Mouse (Mus musculus) myocyte (in vitro differentiated cells): ENCODE measurements around the gene Adora3. TPM values are rescaled to one million over a fixed set of nuclear protein-coding genes. Genes with fewer than 3 reads are reported as not detected.

Experiments used
- H3K27me3 ChIP-seq: one replicate; pipeline ENCODE4 v1.6.1; 2011; ENCODE audit not compliant: control insufficient read depth, insufficient read depth, insufficient read length
- H3K36me3 ChIP-seq: one replicate; pipeline ENCODE4 v1.6.1; 2011; ENCODE audit not compliant: control insufficient read depth, insufficient read depth
- H3K4me2 ChIP-seq: one replicate; pipeline ENCODE4 v1.6.1; 2011; ENCODE audit warnings: low read depth, control low read depth
- H3K4me3 ChIP-seq: one replicate; pipeline ENCODE4 v1.5.1; 2011; ENCODE audit warnings: mild to moderate bottlenecking, control low read depth, moderate library complexity
- H3K79me2 ChIP-seq: one replicate; pipeline ENCODE4 v1.6.1; 2011; ENCODE audit not compliant: control insufficient read depth, insufficient read depth
- H3ac ChIP-seq: one replicate; pipeline ENCODE4 v1.6.1; 2011; ENCODE audit not compliant: control insufficient read depth, insufficient read length
- CEBPB ChIP-seq: IDR thresholded peaks from 2 replicates; pipeline ENCODE4 v1.6.1; 2011; ENCODE audit warnings: mild to moderate bottlenecking, moderate library complexity; ENCODE audit not compliant: poor library complexity, insufficient read depth, severe bottlenecking
- E2F4 ChIP-seq: IDR thresholded peaks from one replicate; pipeline ENCODE4 v1.6.1; 2011; ENCODE audit warnings: mild to moderate bottlenecking, control low read depth, moderate library complexity; ENCODE audit not compliant: insufficient read depth
- MAX ChIP-seq: IDR thresholded peaks from one replicate; pipeline ENCODE4 v1.6.1; 2011; ENCODE audit warnings: low read depth, mild to moderate bottlenecking, control low read depth
- MYOD1 ChIP-seq, 3 experiments: IDR thresholded peaks; one replicate each; pipeline ENCODE4 v1.6.1; 2011; ENCODE audit warnings: control low read depth in 2 of 3, low read depth in 2 of 3, mild to moderate bottlenecking in 2 of 3, moderate library complexity in 1 of 3; ENCODE audit not compliant: insufficient read length in 2 of 3, control insufficient read depth in 1 of 3
- MYOG ChIP-seq, 3 experiments: IDR thresholded peaks; one replicate each; pipeline ENCODE4 v1.6.1; 2011; ENCODE audit warnings: control low read depth in 2 of 3, low read depth in 2 of 3, mild to moderate bottlenecking in 2 of 3; ENCODE audit not compliant: insufficient read length in 2 of 3, control insufficient read depth in 1 of 3, insufficient read depth in 1 of 3
- POLR2A ChIP-seq: IDR thresholded peaks from one replicate; pipeline ENCODE4 v1.6.1; 2011; ENCODE audit warnings: low read depth, mild to moderate bottlenecking, control low read depth, moderate library complexity; ENCODE audit not compliant: insufficient read length
- POLR2AphosphoS2 ChIP-seq: IDR thresholded peaks from one replicate; pipeline ENCODE4 v1.6.1; 2011; ENCODE audit warnings: low read depth, control low read depth; ENCODE audit not compliant: insufficient read length
- REST ChIP-seq: IDR thresholded peaks from one replicate; pipeline ENCODE4 v1.6.1; 2011; ENCODE audit warnings: mild to moderate bottlenecking, control low read depth, moderate library complexity; ENCODE audit not compliant: insufficient read depth, insufficient read length
- SRF ChIP-seq: IDR thresholded peaks from one replicate; pipeline ENCODE4 v1.6.1; 2011; ENCODE audit warnings: low read depth; ENCODE audit not compliant: control insufficient read depth, insufficient read length
- TCF12 ChIP-seq: IDR thresholded peaks from one replicate; pipeline ENCODE4 v1.6.1; 2011; ENCODE audit warnings: mild to moderate bottlenecking, control low read depth; ENCODE audit not compliant: poor library complexity, insufficient read depth, severe bottlenecking
- TCF3 ChIP-seq: IDR thresholded peaks from one replicate; pipeline ENCODE4 v1.6.1; 2011; ENCODE audit warnings: low read depth, control low read depth; ENCODE audit not compliant: insufficient read length
- USF1 ChIP-seq: IDR thresholded peaks from one replicate; pipeline ENCODE4 v1.6.1; 2011; ENCODE audit warnings: low read depth, mild to moderate bottlenecking, control low read depth, moderate library complexity
- polyA plus RNA-seq: library from polyadenylated mRNA; unstranded; fragments of >200 nt; fragmentation: generic; extraction: Trizol; gene quantifications from one replicate; pipeline ENCODE4 v1.2.1, GENCODE M21; 2012; ENCODE audit warnings: missing spikeins

The Adora3 gene
- polyA plus RNA-seq, 1 experiment: not detected

DNA sequence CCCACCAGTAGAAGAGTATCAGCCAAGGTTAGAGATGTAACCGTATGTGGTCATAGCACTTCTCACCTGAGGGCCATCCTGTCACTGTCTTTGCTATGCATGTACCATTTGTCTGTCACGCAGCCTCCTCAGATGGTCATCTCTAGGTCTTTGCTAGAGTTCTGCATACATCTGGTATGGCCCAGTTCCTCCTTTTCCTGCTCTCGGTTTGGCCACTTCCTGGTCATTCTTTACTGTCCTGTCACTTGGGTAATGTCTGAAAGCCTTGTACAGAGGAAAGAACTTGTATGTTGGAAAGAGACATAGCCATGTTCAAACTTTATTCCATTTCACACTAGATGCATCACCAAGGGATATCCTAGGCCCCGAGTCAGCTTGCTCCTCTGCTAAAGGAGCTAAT, 30.8 kb upstream of the Adora3 start:
- no peak overlapping the region for H3K4me2 ChIP-seq
- no peaks in the 10 kb centered on the region for H3K36me3 ChIP-seq
- peaks cover 17% of the 10 kb centered on the region for H3K27me3 ChIP-seq
- H3K79me2 ChIP-seq: no peaks in the 10 kb centered on the region
- no peak overlapping the region for H3K4me3 ChIP-seq
- no peak for TF ChIP-seq POLR2A
- no peak for TF ChIP-seq TCF3
- no peak for TF ChIP-seq MAX
- H3ac ChIP-seq: no peak overlapping the region

DNA sequence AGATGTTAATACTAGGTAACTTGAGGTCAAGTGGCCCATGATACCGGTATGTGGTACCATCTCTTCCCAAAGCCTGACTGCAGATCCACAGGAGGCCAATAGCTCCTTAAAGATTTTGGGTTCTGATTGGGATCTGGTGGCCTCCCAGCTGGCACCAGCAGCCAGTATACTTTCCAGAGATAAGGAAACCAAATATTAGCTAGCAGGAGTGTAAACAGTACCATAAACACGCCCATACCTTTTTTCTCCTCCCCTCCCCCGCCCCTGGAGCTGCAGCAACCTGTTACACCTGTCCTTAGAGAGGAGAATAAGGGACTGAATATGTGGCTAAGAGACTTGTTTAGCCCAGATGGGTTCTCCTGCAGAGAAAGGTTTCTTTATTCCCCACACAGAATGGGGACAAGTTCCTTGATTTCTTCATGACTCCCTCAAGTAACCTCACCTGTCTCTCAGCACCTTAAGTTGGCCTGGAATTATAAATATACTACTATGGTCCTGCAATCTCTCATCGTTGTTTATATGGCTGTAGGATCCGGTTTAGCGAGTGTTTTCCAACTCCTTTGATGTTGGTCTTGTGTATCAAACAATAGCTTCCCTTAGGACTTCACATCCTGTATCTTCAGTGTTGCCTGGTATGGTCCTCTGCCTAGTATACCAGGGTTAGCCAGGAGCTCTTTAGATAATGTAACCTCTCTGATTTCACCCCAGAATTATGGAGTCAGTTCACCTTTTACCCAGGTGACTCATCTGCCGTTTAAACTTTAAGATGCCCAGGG, 24.2 kb upstream of the Adora3 start:
- no peak overlapping the region for H3K4me2 ChIP-seq
- no peak for TF ChIP-seq CEBPB
- TF ChIP-seq REST: no peak
- TF ChIP-seq USF1: no peak
- TF ChIP-seq TCF12: no peak
- TF ChIP-seq E2F4: no peak
- TF ChIP-seq MYOG (IDR thresholded peaks at IDR 0.05; ENCODE audit: control insufficient read depth in 1 of 3, insufficient read depth in 1 of 3, insufficient read length in 2 of 3, low read depth in 2 of 3): no peak
- no peak for TF ChIP-seq MYOD1 (IDR thresholded peaks at IDR 0.05; ENCODE audit: control insufficient read depth in 1 of 3, insufficient read length in 2 of 3, low read depth in 2 of 3)
- TF ChIP-seq POLR2AphosphoS2: no peak
- TF ChIP-seq MAX: no peak
- TF ChIP-seq POLR2A: no peak

GRCm38 (mm10) chr3:105853781-105854180, 16.9 kb upstream of the Adora3 start:
- Histone ChIP-seq H3K27me3 (peaks cover 5% of the 10 kb centered on the region), H3K4me3 (no peak overlapping the region), H3K4me2 (no peak overlapping the region), H3K79me2 (no peaks in the 10 kb centered on the region), H3ac (no peak overlapping the region), H3K36me3 (no peaks in the 10 kb centered on the region)
- no peak for TF ChIP-seq POLR2A
- no peak for TF ChIP-seq USF1
- TF ChIP-seq MYOD1 (IDR thresholded peaks at IDR 0.05; ENCODE audit: control insufficient read depth in 1 of 3, insufficient read length in 2 of 3, low read depth in 2 of 3): no peak
- no peak for TF ChIP-seq TCF3
- no peak for TF ChIP-seq POLR2AphosphoS2
- no peak for TF ChIP-seq TCF12
- no peak for TF ChIP-seq REST
- no peak for TF ChIP-seq MYOG (IDR thresholded peaks at IDR 0.05; ENCODE audit: control insufficient read depth in 1 of 3, insufficient read depth in 1 of 3, insufficient read length in 2 of 3, low read depth in 2 of 3)
- TF ChIP-seq E2F4: no peak
- TF ChIP-seq SRF: no peak
- no peak for TF ChIP-seq CEBPB
- TF ChIP-seq MAX: no peak

More for the DNA sequence above, 24.2 kb upstream of the Adora3 start:
- Histone ChIP-seq H3K27me3 (peaks cover 22% of the 10 kb centered on the region), H3K4me3 (no peak overlapping the region), H3ac (no peak overlapping the region), H3K79me2 (no peaks in the 10 kb centered on the region), H3K36me3 (no peaks in the 10 kb centered on the region)

- H3K4me2 ChIP-seq: no peak overlapping the region
- no peaks in the 10 kb centered on the region for H3K79me2 ChIP-seq
- no peak for TF ChIP-seq MAX
- TF ChIP-seq MYOG (IDR thresholded peaks at IDR 0.05; ENCODE audit: control insufficient read depth in 1 of 3, insufficient read depth in 1 of 3, insufficient read length in 2 of 3, low read depth in 2 of 3): no peak
- TF ChIP-seq MYOD1 (IDR thresholded peaks at IDR 0.05; ENCODE audit: control insufficient read depth in 1 of 3, insufficient read length in 2 of 3, low read depth in 2 of 3): no peak
- TF ChIP-seq POLR2AphosphoS2: no peak
- TF ChIP-seq TCF3: no peak
- TF ChIP-seq TCF12: no peak
- TF ChIP-seq CEBPB: no peak
- H3ac ChIP-seq: no peak overlapping the region
- peaks cover 5% of the 10 kb centered on the region for H3K27me3 ChIP-seq
- H3K4me3 ChIP-seq: no peak overlapping the region
- no peaks in the 10 kb centered on the region for H3K36me3 ChIP-seq
These were observed 15.9 kb upstream of the Adora3 start for GRCm38 (mm10) chr3:105854786-105855185.

DNA sequence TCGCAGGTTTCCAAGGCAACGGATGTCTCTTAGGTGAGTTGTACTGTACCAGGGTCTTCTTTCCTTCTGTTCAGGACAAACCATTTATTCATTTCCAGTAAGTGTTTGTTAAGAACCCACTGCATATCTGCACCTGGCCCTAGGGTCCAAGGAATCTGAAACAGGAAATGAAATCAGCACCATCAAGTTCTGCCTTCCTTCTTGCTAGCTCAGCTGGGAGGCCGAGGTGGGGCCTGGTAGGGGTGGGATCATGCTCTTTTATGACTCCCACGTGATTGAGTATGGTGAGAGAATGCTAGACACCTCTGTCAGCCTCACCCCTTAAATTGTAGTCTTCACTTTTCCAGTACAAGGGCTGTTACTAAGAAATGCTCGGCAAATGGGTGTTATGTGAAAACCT, 13.1 kb upstream of the Adora3 start:
- H3K4me2 ChIP-seq: no peak overlapping the region
- no peaks in the 10 kb centered on the region for H3K36me3 ChIP-seq
- H3K27me3 ChIP-seq: peaks cover 9% of the 10 kb centered on the region
- TF ChIP-seq POLR2A (no peak), MYOD1 (IDR thresholded peaks at IDR 0.05; ENCODE audit: control insufficient read depth in 1 of 3, insufficient read length in 2 of 3, low read depth in 2 of 3) (no peak), TCF3 (no peak)
- H3ac ChIP-seq: no peak overlapping the region
- no peaks in the 10 kb centered on the region for H3K79me2 ChIP-seq
- H3K4me3 ChIP-seq: no peak overlapping the region
